Mouse (Mus musculus): Measurements from ENCODE around the gene Rpl10a. TPM values are rescaled to one million over a fixed set of nuclear protein-coding genes. Genes with fewer than 3 reads are reported as not detected.
"Not testable (repeated sequence)": the region's sequence is repeated elsewhere in the genome, so short reads cannot be mapped to it uniquely, and the experiment has no call there.

The Rpl10a gene
- total RNA-seq, 2 experiments from 2014 or later: 322 to 334 TPM

DNA sequence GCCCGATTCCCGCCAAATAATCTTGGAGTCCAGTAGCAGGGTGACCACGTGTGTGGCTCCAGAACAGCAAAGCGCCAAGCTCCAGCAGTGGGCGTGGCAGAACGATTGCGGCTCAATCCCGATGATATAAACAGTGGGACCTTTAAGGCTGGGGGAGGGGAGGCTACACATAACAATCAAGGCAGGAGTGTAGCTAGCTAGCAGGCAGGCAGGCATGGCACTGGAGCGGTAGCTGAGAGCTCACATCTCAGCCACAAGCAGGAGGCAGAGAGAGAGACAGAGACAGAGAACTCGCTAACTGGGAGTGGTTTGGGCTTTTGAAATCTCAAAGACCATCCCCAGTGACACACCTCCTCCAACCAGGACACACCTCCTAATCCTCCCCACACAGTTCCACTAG lies 23.1 kb upstream of the Rpl10a start:
- no peak for DNase-seq (ENCODE audit: low spot score in 2 of 2)

DNA sequence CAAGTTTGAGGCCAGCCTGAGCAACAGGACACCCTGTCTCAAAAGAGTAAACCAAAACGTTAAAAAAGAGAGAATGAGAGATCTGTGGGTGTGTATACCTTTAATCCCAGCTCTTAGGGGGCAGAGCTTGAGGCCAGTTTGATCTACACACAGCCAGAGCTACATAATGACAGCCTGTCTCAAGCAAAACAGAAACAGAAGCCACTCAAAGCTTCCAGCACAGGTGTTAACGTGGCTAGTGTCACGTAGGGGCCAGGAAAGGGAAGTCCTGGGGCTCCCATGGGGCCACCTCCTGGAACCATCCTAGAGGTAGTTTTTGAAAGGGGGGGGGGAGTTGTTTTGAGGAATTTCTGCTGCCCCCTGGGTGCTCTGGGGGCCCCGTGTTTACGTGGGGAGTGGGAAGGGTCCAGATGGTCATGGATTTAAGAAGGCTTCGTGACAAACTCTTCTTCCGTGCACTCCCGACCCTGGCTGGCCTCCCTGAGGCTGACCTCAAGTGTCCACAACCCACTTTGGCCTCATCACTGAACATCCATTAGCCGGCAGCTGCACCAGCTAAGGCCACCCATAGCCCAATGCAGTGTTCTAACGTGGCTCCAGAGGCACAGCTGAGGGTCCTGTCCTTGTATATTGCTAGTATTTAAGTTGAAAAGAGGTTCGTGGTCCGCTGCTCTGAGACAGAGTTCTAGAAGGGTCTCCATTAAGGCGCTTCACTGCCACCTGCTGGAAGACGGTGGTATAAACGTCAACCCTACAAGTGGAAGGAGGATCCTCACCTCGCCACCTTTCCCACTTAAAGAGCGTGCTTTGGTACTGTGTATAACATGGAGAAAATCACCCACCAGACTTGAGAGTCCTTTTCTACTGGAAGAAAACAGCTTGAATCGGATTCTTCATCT lies 19.7 kb upstream of the Rpl10a start:
- DNase-seq (ENCODE audit: low spot score in 2 of 2): peak; percentile 83 to 94

DNA sequence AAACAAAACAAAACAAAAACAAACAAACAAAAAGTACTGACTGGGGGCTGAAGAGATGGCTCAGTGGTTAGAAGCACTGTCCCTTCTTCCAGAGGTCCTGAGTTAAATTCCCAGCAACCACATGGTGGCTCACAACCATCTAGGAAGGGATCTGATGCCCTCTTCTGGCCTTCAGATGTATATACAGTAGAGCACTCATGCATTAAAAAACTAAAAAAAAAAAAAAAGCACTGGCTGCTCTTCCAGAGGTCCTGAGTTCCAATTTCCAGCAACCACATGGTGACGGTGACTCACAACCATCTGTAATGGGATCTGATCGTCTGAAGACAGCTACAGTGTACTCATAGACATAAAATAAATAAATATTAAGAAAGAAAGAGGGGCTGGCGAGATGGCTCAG lies 17.4 kb upstream of the Rpl10a start:
- no peak for DNase-seq (ENCODE audit: low spot score in 2 of 2)

DNA sequence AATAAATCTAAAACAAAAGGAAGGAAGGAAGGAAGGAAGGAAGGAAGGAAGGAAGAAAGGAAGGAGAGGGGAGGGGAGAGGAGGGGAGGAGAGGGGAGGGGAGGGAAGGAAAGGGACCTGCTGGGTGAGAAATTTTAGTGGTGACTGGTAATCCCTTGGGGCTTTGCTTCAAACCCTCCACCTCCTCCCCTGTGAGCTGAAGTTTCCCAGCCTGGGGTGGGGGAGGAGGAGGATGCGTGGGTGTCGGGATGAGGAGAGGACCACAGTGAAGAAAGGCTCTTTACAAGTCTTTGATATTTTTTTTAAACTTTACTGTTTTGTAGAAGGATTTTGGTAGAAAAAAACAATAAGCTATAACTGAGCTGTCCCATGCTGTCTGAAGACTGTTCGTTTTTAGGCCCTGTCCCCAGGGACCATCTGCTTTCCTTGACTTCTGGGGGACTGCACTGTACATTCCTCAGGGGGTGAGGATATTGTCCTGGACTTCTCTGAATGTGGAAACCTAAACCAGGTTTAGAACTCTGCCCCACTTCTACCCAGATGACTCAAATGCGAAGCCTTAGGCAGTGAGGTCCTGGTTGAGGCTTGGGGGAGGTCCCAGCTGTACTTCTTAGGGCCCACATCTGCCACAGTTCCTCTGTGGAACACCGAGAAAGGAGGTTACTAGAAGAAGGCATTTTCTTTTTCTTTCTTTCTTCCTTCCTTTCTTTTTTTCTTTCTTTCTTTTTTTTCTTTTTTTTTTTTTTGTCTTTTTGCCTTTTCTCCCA lies 16.7 kb upstream of the Rpl10a start:
- no peak for DNase-seq (ENCODE audit: low spot score in 2 of 2)

DNA sequence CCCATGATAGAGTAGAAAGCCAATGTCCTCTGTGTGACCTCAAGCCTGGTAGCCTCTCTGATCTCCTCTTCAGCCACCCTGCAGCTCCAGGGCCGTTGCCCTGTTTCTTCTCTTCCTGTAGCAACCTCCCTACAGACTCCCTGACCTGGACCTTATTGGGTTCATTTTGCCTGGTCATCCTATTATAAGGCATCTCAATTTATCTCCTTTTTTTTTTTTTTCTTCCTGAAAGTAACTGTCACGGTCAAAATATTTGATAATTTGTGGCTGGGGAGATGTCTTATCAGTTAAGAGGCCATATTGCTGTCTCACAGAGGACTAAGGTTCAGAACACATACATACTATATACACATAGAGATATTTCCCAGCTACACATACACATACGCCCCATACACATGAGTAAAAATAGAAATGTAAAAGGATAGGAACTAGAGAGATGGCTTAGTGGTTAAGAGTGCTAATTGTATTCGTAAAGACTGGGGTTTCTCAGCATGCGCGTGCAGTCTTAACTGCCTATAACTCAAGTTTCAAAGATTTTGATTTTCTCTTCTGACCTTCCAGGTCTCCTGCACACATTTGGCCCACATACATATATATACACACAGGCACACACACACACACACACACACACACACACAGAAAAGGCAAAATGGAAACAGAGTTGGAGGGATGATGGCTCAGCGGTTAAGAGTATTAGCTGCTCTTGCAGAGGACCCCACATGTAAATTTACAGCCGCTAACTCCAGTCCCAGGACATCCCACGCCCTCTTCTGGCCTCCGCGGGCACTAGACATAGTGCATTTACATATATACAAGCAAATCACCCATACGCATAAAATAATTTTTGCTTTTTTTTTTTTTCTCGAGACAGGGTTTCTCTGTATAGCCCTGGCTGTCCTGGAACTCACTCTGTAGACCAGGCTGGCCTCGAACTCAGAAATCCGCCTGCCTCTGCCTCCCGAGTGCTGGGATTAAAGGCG lies 15.7 kb upstream of the Rpl10a start:
- no peak for DNase-seq (ENCODE audit: low spot score in 2 of 2)

DNA sequence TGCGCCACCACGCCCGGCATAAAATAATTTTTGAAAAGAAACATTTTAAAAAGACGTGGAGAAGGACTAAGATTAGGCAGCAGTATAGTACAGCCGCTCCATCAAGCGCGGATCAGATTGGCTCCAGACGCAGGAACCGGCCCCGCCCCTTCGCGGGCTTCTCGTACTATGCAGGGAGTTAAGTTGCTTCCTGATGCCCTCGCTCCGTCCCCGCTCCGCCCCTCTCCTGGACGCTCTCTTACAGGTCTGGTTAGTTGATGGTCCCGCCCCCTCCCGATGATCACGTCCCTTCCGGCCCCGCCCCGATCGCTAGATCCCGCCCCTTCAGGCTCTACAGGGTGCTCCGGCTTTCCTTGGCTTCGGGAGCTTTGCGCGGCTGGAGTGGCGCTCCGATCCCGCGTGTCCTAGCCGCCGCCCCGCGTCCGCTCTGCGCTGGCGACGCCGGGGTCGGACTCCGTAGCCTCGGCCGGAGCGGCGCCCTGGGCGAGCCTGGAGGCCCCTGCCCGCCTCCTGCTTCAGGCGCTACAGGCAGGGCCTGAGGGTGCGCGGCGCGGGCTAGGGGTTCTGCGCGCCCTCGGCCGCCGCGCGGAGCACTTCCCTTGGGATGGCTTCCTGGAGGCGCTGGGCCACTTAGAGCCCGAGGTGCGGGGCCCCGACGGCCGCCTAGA lies 14.9 kb upstream of the Rpl10a start, which contains the start of gene Fance:
Fance (plus strand) TSS at position 308 of the 668 bp plus-strand sequence.
- DNase-seq (ENCODE audit: low spot score in 2 of 2): peak; percentile 92 to 93

DNA sequence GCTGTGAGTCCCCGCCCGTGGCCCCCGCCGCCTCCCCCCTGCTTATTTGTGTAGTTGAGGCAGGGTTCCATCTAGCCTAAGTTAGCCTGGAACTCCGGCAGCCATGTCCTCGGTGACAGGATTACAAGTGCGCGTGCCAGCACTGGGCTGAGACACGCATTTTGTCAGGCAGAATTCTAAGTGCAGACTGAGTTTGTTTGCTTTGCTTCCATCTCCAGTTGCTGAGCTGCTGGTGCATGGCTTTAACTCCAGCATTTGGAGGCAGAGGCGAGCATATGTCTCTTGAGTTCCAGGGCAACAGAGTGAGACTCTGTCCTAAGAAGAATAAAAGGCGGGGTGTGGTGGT lies 14.4 kb upstream of the Rpl10a start:
- DNase-seq (ENCODE audit: low spot score in 2 of 2): peak in 1 of 2 experiments; percentile 25

DNA sequence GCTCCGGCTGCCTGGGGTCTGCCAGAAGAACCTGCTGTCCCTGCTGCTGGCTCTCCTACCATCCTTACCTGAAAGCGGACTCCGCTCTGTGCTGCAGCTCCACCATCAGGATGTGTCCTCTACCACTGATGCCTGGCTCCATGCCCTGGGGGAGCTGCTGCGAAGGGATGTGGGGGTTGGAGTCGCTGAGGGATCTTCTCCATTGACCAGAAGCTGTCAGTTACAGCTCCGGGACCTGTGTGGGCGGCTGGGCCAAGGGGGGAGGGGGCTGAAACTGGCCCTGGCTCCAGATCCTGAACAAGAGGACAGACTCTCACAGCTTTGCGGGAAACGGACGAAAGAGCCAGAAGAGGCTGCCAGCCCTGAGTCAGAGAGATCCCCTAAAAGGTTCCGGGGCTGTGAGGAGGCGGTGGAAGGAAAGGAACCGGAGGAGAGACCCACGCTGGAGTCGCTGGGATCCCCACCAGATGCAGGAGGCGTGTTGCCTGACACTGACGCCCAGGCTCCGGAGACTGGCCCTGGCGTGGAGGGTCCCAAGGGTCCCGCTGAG lies 12.6 kb upstream of the Rpl10a start:
- DNase-seq (ENCODE audit: low spot score in 2 of 2): no peak

DNA sequence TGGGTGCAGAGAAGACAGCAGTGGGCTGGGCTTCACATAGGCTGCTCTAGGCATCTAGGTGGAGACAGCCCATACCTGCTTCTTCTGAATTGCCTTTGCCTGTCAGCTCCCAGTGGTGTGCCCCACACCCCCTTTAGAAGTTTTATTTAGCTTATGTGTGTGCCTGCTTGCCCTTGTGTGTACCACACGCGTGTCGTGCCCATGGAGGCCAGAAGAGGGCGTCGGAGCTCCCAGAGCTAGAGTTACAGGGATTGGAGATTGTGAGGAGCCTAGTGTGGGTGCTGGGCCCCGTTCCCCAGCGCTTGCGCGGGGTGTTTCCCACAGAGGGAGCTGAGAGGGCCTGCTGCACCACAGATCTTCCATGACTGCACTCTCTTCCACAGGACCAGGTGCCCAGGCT lies 11.8 kb upstream of the Rpl10a start:
- no peak for DNase-seq (ENCODE audit: low spot score in 2 of 2)

DNA sequence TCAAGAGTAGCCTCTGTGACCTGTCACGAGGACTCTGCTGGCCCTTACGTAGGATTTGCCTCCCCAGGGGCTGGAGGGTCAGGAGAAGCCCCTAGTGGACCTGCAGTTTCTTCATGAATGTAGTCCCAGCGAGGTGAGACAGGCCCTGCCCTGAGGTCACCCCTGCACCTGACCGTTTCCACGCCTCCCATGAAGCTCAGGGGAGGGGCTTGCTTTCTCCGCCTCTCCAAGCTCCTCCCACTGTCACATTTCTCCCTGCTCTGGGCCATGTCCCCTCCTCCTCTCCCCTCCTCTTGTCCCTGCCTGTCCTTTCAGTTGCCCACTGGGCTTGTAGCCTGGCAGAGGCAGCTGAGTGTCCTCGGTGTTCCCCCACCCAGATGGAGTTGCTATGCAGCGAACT lies 11.2 kb upstream of the Rpl10a start:
- no peak for DNase-seq (ENCODE audit: low spot score in 2 of 2)

DNA sequence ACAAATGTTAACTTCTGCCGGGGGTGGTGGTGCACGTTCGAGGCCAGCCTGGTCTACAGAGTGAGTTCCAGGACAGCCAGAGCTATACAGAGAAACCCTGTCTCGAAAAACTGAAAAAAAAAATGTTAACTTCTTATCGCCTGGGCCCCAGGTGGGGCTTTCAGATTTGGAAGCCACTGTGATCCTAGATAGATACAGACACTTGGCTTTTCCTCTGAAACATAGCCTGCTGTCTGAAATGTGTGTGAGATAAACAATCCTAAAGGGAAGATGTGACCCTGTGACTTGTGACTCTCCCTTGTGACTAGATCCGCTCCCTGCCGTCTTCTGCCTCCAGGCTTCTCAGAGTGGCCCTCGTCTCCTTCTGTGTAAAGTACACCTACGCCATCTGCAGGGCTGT lies 10.5 kb upstream of the Rpl10a start:
- no peak for DNase-seq (ENCODE audit: low spot score in 2 of 2)

DNA sequence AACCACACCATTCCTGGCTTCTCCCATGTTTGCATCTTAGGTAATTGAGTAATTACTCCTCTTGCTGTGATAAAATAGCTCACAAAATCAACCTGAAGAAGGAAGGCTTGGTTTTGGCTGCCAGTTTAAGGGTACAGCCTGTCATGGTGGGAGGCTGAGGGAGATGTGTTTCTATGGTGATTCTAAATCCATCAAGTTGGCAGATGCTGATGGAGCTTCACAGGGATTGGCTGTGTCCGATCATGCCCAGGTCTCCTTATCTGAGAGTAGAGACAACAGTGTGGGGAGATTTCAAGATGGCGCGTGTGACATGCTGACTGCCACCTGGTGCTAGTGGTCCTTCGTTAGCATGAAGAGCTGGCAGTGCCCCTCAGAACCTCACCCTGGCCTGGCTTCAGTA lies 6.6 kb upstream of the Rpl10a start:
- no peak for DNase-seq (ENCODE audit: low spot score in 2 of 2)

DNA sequence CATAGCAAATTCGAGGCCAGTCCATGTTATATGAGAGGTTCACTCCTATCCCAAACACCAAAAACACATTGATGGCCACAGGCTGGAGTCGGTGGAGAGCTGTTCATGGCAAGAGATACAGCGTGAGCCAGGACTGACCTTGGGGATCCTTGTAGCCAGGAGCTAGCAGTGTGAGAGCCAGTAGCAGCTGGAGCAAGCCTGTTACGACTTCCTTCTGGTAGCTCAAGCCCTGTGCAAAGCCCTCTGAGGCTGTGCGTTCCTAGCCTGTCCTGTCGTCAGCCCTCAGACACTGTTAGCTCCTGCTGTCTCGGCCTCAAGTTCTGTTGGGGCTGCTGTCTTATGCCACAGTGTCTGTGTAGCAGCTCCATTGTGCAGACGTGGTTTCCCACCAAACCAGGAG lies 4.5 kb upstream of the Rpl10a start:
- DNase-seq (ENCODE audit: low spot score in 2 of 2): no peak

DNA sequence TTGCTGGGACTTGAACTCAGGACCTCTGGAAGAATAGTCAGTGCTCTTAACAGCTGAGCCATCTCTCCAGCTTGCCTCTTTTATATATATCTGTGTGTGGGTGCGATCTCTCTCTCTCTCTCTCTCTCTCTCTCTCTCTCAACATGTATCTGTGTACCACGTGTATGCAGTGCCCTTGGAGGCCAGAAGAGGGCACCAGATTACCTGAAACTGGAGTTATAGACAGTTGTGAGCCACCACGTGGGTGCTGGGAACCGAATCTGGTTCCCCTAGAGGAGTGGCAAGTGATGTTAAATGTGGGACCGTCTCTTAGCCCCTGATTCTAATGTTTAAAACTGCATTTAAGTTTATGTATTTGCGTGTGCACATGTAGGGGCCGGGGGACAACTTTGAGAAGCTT lies 3.9 kb upstream of the Rpl10a start:
- not testable (repeated sequence) for DNase-seq (ENCODE audit: low spot score in 2 of 2)

DNA sequence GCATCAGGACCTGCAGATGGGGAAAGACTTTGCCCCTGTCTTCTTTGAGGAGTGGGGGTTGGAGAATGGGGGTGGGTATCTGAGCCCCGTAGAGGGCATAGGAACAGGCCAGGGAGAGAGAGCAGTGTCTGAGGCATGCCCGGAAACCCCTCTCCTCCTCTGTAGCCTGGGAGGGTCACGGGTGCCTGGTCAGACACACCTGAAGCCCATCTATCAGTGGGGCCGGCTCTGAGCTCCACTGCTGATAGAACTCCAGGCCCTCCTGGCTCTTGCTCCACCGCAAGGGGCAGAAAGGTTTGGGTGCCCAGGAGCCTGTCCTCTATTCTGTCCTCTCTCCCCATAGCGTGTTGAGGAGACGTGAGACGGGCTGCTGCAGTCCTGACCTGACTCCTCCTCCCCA lies 2.5 kb upstream of the Rpl10a start:
- no peak for DNase-seq (ENCODE audit: low spot score in 2 of 2)

DNA sequence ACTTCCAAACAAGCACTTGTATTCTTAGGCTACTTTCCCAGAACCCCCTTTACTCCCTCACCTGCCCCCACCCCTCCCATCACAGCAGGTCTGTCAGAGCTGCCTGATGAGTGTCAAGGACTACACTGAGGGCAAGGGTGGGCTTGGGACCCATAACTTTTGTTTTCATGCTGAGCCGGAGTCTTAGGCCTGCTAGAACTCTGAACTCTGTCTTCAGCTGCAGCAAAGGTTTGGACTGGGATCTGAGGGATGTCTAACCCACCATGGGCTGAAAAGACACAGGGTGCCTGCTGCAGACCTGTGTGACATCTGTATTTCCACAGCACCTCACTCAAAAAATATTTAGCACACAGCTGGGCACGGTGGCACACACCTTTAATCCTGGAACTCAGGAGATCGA lies 1.3 kb upstream of the Rpl10a start:
- no peak for DNase-seq (ENCODE audit: low spot score in 2 of 2)

DNA sequence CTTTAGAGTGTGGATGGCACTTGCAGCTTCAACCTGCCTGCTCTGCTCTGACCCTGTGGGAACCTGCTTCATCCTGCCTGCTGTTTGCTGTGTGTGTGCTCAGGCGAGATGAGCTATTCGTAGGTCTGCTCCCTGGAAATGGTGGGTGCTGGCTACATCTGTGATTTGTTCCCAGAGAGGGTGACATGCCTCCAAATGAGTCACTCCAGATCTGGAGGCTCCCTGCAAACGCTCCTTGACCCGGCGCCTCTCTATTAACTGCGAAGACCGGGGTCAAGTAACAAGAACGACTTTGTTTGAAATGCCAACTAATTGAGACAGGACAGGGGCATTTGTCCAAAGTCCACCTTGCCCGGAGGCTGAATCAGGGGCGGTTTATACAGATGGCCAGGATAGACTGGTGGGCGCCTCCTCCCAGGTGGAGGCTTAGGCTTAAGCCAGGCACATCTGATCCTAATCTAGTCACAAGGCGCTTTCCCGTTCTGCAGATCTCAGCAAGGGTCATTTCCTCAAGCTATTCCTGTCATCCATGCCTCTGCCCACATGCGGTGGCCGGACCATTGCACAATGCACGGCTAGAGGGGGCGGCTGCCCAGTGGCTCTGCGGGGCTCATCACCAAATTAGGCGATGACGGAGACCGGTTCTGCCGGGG lies 472 bp upstream of the Rpl10a start:
- peak; percentile 21 to 51 for DNase-seq (ENCODE audit: low spot score in 2 of 2)

DNA sequence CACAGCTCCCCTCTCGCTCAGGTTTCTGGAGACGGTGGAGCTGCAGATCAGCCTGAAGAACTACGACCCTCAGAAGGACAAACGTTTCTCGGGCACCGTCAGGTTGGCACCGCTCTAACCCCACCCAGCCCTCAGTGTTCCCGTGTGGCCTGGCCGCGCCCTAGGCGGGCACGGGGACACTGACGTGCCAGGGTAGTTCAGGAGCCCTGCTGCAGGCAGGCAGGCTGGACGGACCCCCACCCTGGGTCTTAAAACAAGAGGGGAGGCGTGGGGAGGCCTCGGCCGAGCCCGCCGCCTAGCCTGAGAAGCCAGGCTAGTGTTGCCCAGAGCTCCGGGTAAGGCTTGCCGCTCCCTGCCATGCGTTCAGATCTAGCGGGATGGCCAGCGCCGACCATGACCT lies 675 bp downstream of the Rpl10a start:
- DNase-seq (ENCODE audit: low spot score in 2 of 2): no peak

DNA sequence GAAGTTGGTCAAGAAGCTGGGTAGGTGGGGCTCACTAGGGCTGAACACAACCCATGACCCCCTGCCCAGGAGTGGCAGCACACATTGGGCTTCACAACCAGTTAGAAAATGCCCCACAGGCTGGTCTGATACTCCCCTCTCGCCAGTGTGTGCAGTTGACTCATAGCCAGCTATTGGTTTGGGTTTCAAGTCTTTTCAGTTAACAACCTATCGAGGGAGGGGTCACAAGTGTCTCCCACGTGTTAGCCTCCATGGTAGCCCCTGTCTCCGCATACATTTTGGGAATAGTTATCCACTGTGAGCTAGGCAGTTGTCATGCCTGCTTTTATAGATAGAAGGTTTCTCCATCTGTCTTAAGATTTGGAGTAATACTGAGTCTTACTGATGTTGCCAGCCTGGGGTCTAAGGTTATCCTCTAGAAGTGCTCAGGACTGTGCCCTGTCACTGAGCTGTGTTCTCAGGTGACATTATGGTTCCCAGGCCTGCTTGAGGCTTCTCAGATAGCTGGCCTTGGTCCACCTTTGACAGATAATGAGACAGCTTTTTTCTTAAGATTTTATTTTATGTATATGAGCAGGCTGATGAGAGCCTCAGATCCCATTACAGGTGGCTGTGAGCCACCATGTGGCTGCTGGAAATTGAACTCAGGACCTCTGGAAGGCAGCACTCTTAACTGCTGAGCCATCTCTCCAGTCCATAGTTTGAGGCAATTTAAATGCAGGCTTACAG lies 1.4 kb downstream of the Rpl10a start:
- DNase-seq (ENCODE audit: low spot score in 2 of 2): no peak
